Mouse (Mus musculus) heart, postnatal 14 days (tissue): Measurements from ENCODE around the gene Htatsf1. TPM values are rescaled to one million over a fixed set of nuclear protein-coding genes. Genes with fewer than 3 reads are reported as not detected.

Source experiments
- DNase-seq, 2 experiments: peaks; one replicate each; pipeline ENCODE4 v3.0.0; 2021 to 2022
- intact Hi-C: fragments of 180-260 bp; cut with DNase I; formaldehyde crosslinking; loops from one replicate; pipeline ENCODE4 v1.15.1; 2025
- long read RNA-seq, 2 experiments: library from polyadenylated mRNA; stranded (forward); transcript quantifications; one replicate each; pipeline ENCODE4 v2.0.0; 2021
- total RNA-seq, 2 experiments: library from RNA; stranded (reverse); gene quantifications; 2 replicates each; pipeline ENCODE4 v1.2.3; 2021

Gene Htatsf1
- 10 to 100 TPM; 46.1 to 50.5 TPM for total RNA-seq
- long read RNA-seq, experiment 1, transcript Htatsf1-201 (10 exons, 2,810 nt) = major isoform, 37 of 69 reads
- long read RNA-seq, experiment 1, partial matches to known transcripts = 27 of 69 reads
- long read RNA-seq, experiment 1, other reads (novel, unspliced or antisense) = 2 of 69 reads
- long read RNA-seq, experiment 2, transcript Htatsf1-201 (10 exons, 2,810 nt) = major isoform, 43 of 79 reads
- long read RNA-seq, experiment 2, partial matches to known transcripts = 31 of 79 reads
- long read RNA-seq, experiment 2, other reads (novel, unspliced or antisense) = 1 of 79 reads

- peak; percentile 83 to 85 for DNase-seq
- intact Hi-C loops = loop anchor here (10.0 kb wide), 1 partner anchor 181 kb away; no protein-coding TSS in a partner anchor
Measured at GRCm38 (mm10) chrX:57053174-57053992, at the start of gene Htatsf1. TSS of gene Htatsf1 (plus strand) at chrX:57053583.

DNA sequence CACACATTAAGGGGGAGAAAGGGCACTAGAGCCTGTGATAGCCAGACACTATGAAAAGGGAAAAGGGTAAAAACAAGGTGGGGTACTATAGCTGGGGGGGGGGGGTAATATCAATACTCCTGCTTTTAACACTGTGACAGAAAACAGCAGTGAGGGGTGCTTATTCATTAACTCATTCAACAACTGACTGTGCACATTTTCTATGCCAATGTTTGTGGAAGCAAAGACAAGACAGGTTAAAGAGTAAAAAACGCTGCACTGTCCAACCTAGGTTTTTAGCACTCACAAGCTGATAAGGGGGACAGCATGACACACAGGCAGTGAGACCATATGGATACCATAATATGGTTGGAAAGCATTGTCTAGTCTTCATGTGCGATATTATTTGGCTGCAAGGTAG is 40.5 kb upstream of the Htatsf1 start:
- DNase-seq = no peak
- intact Hi-C loops = no loop called here

DNA sequence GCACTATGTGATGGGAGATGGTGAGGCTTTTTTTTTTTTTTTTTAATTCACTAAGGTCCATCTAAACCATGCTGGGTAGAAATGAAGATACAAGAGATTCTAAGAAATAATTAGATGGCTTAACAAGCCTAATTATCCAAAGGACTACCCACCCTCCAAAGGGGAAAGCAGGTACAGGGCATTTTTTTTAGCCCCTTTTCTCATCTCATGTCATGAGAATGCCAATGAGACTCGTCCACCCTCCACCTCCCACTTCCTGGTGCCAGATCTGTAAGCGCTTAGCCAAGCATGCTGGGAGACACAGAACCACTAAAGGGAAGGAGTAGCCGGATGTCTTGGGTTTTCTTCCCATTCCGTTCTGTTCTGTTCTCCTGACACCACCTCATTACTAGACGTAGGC is 10.6 kb upstream of the Htatsf1 start, which contains the start of gene Brs3:
Gene Brs3, plus strand, starts transcription at position 301 of the 400 bp plus-strand sequence.
- intact Hi-C loops = no loop called here
- no peak for DNase-seq

- intact Hi-C loops = no loop called here
Measured at GRCm38 (mm10) chrX:57043869-57044268, 9.5 kb upstream of the Htatsf1 start.

DNA sequence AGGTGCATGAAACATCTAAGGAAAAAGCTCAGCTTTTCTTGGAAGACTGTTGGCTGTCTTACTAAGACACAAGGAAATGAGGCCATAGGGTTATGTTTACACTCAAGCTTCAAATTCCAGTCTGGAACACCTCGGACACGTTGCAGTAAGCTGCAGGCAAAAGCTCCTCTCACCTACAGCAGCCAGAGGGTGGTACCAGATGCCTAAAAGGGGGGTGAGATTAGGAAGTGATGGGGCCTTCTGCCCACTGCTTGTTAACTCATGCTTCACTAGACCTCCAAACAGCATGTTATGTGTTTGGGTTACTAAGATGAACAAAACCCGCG is 572 bp upstream of the Htatsf1 start:
- intact Hi-C loops = loop anchor here (10.0 kb wide), 1 partner anchor 182 kb away; no protein-coding TSS in a partner anchor
- DNase-seq = no peak

More at GRCm38 (mm10) chrX:57043869-57044268, 9.5 kb upstream of the Htatsf1 start:
- DNase-seq = no peak

DNA sequence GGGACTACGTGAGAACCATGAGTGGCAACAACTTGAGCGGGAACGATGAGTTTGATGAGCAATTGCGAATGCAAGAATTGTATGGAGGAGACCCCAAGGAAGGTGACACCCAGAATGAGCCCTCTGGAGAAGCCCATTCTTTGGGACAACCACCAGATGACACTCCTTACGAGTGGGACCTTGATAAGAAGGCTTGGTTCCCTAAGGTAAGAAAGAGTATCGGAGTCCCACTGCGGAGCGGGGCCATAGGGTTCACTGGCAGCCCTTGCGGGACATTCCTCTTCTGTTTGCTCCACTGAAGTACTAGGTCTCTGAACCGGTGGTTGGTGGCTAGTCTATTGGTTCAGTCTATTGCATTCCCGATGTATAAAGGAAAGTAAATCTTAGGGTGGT is 606 bp downstream of the Htatsf1 start:
- intact Hi-C loops = loop anchor here (10.0 kb wide), 1 partner anchor 181 kb away; no protein-coding TSS in a partner anchor
- DNase-seq = no peak

DNA sequence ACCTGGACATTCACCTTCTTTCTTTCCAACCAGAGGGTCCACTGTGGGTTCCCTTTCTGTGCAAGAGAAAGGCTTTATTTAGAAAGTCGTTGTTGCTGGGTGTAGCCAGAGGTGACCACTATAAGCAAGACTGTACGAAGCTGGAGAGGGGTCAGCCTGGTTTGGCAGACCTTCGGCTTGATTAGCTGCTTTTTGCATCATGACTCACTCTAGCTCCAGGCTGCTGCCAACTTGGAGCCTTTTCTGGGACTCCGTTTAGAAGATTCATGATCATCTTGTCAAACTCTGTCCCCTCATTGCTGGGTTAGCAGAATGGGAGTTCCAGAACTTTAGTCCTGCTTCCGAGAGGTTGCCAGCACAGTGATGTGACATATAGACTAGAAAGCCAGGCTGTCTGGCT is 28.1 kb downstream of the Htatsf1 start:
- intact Hi-C loops = no loop called here

GRCm38 (mm10) chrX:57087806-57088205 is 34.4 kb downstream of the Htatsf1 start, which contains the start of gene Vgll1:
TSS of gene Vgll1 (plus strand) at chrX:57088106.
- no peak for DNase-seq
- intact Hi-C loops = no loop called here

More for the DNA sequence above, 28.1 kb downstream of the Htatsf1 start:
- no peak for DNase-seq

- intact Hi-C loops = no loop called here
- DNase-seq = no peak
Measured at GRCm38 (mm10) chrX:57103415-57103814, 50.0 kb downstream of the Htatsf1 start.

- intact Hi-C loops = no loop called here
- DNase-seq = no peak
Measured at GRCm38 (mm10) chrX:57106956-57107355, 53.6 kb downstream of the Htatsf1 start.

Other genes with a start within 250 kb of the Htatsf1 start
- gene Map7d3, start 231.3 kb upstream of the Htatsf1 start, total RNA-seq = 1 to 10 TPM in 1 of 2 experiments, under 1 TPM in 1; 0.78 to 1.3 TPM
- gene Adgrg4, start 183.4 kb upstream of the Htatsf1 start, total RNA-seq = not detected
- not detected for gene Brs3, start 10.5 kb upstream of the Htatsf1 start, total RNA-seq
- not detected for gene Vgll1, start 34.5 kb downstream of the Htatsf1 start, total RNA-seq
- gene Cd40lg, start 158.6 kb downstream of the Htatsf1 start, total RNA-seq = under 1 TPM in 1 of 2 experiments, not detected in 1; 0.17 TPM